Mouse (Mus musculus) left cerebral cortex, postnatal 14 days (tissue): Measurements from ENCODE around the gene Olfr1239. TPM values are rescaled to one million over a fixed set of nuclear protein-coding genes. Genes with fewer than 3 reads are reported as not detected.

Experiments used
- DNase-seq, 2 experiments: peaks; one replicate each; pipeline ENCODE4 v3.0.0; 2021 to 2022; ENCODE audit warnings: low spot score in 2 of 2, mixed read lengths in 1 of 2
- intact Hi-C: fragments of 180-260 bp; cut with DNase I; formaldehyde crosslinking; loops from one replicate; pipeline ENCODE4 v1.15.1; 2025
- long read RNA-seq, 2 experiments: library from polyadenylated mRNA; stranded (forward); transcript quantifications; one replicate each; pipeline ENCODE4 v2.0.0; 2021
- total RNA-seq, 2 experiments: library from RNA; stranded (reverse); gene quantifications; 2 replicates each; pipeline ENCODE4 v1.2.3; 2021

Olfr1239 gene
- total RNA-seq = not detected
- long read RNA-seq, experiment 1 = 0 reads
- long read RNA-seq, experiment 2 = 0 reads

DNA sequence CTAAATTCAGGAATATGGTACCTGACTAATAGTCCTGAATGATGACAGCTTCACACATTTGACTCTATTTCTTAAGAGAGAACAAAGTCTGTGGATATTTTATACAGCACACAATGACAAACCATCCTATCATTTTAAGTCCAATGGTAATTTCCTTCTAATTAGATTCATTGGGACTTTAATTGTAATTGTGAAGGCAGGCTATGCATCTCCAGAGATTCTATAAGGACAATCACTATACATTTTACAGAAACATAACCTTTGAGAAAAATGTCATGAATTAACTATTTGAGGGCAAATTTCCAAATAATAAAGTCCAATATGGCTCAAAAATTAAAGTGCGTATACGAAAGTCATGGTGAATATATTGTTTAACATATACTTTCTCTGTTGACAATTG lies at the start of gene Olfr1239:
Olfr1239 (minus strand) TSS at position 101 of the 400 bp plus-strand sequence.
- DNase-seq = no peak
- intact Hi-C loops = no loop called here

DNA sequence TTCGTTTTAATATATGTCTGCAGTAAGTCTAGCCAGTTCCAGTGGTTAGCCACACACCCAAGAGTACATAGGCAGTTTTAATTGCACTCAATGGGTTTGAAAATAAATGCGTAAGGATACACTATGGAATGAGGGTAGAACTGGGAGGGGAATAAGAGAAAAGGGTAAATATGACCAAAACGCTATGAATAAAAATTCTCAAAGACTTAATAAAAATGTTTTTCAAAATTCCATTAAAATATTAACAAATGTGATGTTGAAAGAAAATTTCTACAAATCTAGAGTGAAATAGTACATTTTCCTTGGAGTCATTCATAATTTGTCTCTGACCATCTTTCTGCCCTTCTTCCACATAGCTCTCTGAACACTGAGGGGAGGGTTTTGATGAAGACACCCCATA lies 22.7 kb upstream of the Olfr1239 start, which contains the start of gene Olfr1240:
Olfr1240 (minus strand) TSS at position 101 of the 400 bp plus-strand sequence.
- intact Hi-C loops = no loop called here
- DNase-seq = no peak

DNA sequence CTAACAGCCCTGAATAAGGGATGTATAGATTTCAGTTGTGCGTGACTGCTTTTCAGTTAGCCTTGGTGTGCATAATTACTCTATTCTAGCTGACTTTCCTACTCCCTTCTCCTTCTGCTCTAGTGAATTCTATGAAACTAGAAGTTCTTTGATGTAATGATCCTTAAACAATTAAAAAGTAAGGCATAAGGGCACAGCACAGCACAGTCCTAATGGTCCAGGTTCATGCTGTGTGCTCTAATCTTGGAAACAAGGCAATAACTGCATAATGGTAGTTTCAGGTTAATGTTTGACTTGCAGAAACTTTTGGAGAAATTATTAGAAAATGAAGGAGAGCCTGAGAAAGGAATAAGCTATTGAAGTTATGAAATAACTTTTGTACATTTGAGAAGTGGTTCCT lies 5.7 kb downstream of the Olfr1239 start:
- no peak for DNase-seq

DNA sequence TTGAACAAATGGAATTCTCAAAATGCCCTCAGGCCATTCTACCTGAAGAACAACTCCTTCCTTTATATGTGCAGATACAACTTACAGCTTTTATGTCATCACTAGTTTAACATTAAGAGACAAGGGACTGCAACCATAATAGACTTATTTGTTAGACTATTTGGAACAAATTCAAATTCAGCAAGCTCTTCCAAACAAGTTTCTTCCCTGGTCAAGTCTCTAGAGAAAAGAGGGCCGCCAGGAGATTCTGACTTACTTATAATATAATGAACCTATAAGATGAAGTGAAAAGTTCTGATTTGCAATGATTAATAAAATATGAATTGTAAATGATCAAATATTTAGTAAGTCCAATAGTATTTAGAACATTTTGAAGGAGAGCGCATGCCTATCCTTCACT lies 10.6 kb downstream of the Olfr1239 start, which contains the start of gene Olfr1238:
Olfr1238 (minus strand) TSS at position 101 of the 400 bp plus-strand sequence.
- intact Hi-C loops = no loop called here

More for the DNA sequence above, 5.7 kb downstream of the Olfr1239 start:
- intact Hi-C loops = no loop called here

DNA sequence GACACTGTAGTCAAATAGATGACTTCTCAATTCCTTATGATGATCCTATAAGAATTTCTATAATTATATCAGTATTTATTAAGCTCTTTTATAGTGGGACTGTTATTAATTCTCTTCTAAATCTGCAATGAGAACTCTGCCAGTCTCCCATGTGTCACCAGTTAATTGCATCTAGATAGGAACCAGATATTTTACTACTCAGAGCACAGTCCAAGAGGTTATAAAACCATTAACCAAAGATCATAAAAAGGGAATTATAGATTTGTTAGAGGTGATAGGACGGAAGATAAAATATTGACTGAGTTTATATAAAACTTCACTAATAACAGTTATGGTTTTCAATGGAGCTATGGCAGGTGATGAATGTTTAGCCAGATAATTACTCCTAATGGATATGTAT lies 19.3 kb downstream of the Olfr1239 start:
- intact Hi-C loops = no loop called here
- no peak for DNase-seq

More for the DNA sequence above, 10.6 kb downstream of the Olfr1239 start, which contains the start of gene Olfr1238:
- no peak for DNase-seq

Other genes starting within 250 kb of the Olfr1239 start
- not detected for gene Olfr1225, start 245.7 kb downstream of the Olfr1239 start, total RNA-seq
- gene Olfr1226, start 220.4 kb downstream of the Olfr1239 start, total RNA-seq = not detected
- not detected for gene Olfr1228, start 166.3 kb downstream of the Olfr1239 start, total RNA-seq
- not detected for gene Olfr1229, start 132.4 kb downstream of the Olfr1239 start, total RNA-seq
- gene Olfr1230, start 123.1 kb downstream of the Olfr1239 start, total RNA-seq = not detected
- not detected for gene Olfr1231, start 113.3 kb downstream of the Olfr1239 start, total RNA-seq
- not detected for gene Olfr1232, start 90.7 kb downstream of the Olfr1239 start, total RNA-seq
- not detected for gene Olfr1233, start 78.0 kb downstream of the Olfr1239 start, total RNA-seq
- not detected for gene Olfr1234, start 55.5 kb downstream of the Olfr1239 start, total RNA-seq
- gene Olfr1238, start 10.7 kb downstream of the Olfr1239 start, total RNA-seq = not detected
- not detected for gene Olfr1240, start 22.6 kb upstream of the Olfr1239 start, total RNA-seq
- not detected for gene Olfr1241, start 66.7 kb upstream of the Olfr1239 start, total RNA-seq
- gene Olfr1242, start 77.9 kb upstream of the Olfr1239 start, total RNA-seq = not detected
- gene Olfr1243, start 111.1 kb upstream of the Olfr1239 start, total RNA-seq = not detected
- not detected for gene Olfr1245, start 158.0 kb upstream of the Olfr1239 start, total RNA-seq
- not detected for gene Olfr1246, start 172.8 kb upstream of the Olfr1239 start, total RNA-seq
- gene Olfr1247, start 193.7 kb upstream of the Olfr1239 start, total RNA-seq = under 1 TPM; 0.06 to 0.11 TPM
- gene Olfr1248, start 197.8 kb upstream of the Olfr1239 start, total RNA-seq = not detected
- not detected for gene Olfr1249, start 214.6 kb upstream of the Olfr1239 start, total RNA-seq
- gene Olfr1250, start 241.1 kb upstream of the Olfr1239 start, total RNA-seq = under 1 TPM; 0.07 to 0.15 TPM